Mouse (Mus musculus): Measurements from ENCODE around the gene Tacr1. TPM values are rescaled to one million over a fixed set of nuclear protein-coding genes. Genes with fewer than 3 reads are reported as not detected.
"Not testable (repeated sequence)": the region's sequence is repeated elsewhere in the genome, so short reads cannot be mapped to it uniquely, and the experiment has no call there.

The Tacr1 gene
- 0.10 and 0.20 TPM in 2 replicates for polyA plus RNA-seq (2015; fragmentation: Nextera tagmentation; extraction: Ambion mirVana)

DNA sequence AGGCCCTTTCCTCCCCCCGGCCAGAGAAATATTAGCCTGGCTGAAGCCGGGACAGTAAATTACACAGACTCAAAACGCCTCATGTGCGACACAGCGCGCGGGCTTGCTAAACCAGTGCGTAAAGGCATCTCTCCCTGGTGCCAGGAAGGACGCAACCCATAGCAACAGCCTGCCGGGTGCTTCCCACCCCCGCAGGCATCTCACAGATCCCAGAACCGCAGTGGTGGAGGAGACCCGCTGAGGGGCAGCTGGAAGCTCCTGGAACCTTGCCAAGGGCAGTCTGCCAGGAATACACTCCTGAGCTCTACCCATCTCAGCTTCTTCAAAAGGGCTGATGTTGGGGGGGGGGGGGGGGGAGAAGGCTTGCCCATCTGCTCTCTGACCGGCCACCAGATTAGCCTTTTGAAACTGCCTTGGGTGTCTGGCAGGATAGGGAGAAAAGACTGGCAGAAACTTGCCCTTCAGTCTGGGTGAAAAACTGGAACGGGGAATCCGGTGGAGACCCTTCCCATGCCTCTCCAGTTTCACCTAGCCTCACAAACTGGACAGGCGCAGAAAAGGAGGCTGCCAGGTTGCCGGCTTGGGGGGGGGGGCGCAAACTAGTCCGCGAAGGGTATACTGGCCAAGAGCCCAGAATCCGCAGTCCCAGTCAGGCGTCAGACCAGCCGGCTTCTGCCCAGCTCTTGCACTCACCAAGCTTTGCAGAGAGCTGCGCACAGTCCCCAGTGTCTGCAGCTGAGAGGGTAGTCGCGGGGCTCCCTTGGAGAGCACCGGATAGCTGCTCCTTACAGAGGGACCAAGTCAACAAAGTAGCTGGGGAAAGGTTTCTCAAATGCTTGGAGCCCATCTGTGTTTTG, at the start of gene Tacr1:
Gene Tacr1, plus strand, starts transcription at position 740 of the 857 bp plus-strand sequence.
- peak; percentile 38; the same call in 1 of the 2 replicates for ATAC-seq (ENCODE audit: extremely low read depth, insufficient number of reproducible peaks, low FRiP score, low TSS enrichment)
- peaks cover 69% of the 10 kb centered on the region for H3K27me3 ChIP-seq (replicated peaks)
- peak within 1 kb of the TSS; percentile 61 for H3K9ac ChIP-seq
- H3K36me3 ChIP-seq: no peaks in the 10 kb centered on the region
- H3K4me3 ChIP-seq: peak within 1 kb of the TSS; percentile 46
- no peak within 1 kb of the TSS for H3K27ac ChIP-seq (replicated peaks)
- 1% methylated on average over 28 of the region's 28 CpGs for WGBS
- H3K4me1 ChIP-seq: peaks cover 25% of the 10 kb centered on the region
- H3K4me2 ChIP-seq: peak within 1 kb of the TSS; percentile 83
- no peaks in the 10 kb centered on the region for H3K9me3 ChIP-seq

DNA sequence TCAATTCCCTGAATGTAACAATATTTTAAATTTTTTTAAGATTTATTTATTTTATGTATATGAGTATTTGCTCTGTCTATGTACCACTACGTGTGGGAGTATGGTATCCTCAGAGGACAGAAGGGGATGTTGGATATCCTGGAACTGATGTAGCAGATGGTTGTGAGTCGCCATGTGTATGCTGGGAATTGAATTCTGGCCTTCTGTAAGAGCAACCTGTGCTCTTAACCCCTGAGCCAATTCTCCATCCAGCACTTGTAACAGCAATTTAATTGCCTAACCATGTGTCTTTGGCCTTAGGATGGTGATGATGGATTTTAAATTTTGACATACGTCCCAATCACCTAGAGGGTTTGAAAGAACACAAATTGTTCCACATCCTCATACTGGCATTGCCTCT, 26.0 kb upstream of the Tacr1 start:
- no peak for ATAC-seq (ENCODE audit: extremely low read depth, insufficient number of reproducible peaks, low FRiP score, low TSS enrichment)

GRCm38 (mm10) chr6:82383556-82383955, 18.6 kb upstream of the Tacr1 start:
- ATAC-seq (ENCODE audit: extremely low read depth, insufficient number of reproducible peaks, low FRiP score, low TSS enrichment): no peak
- Histone ChIP-seq H3K9me3 (no peaks in the 10 kb centered on the region), H3K27ac (replicated peaks) (no peak overlapping the region), H3K4me3 (no peak overlapping the region), H3K9ac (no peak overlapping the region), H3K4me2 (no peak overlapping the region), H3K27me3 (replicated peaks) (no peaks in the 10 kb centered on the region), H3K36me3 (no peaks in the 10 kb centered on the region), H3K4me1 (no peaks in the 10 kb centered on the region)
- 75% methylated on average over 5 of the region's 5 CpGs for WGBS

More for the DNA sequence above, 26.0 kb upstream of the Tacr1 start:
- no peak overlapping the region for H3K4me3 ChIP-seq
- no peak overlapping the region for H3K9ac ChIP-seq
- H3K27me3 ChIP-seq (replicated peaks): no peaks in the 10 kb centered on the region
- H3K36me3 ChIP-seq: no peaks in the 10 kb centered on the region
- H3K4me2 ChIP-seq: no peak overlapping the region
- 77% methylated on average over 3 of the region's 3 CpGs for WGBS
- H3K4me1 ChIP-seq: no peaks in the 10 kb centered on the region
- H3K27ac ChIP-seq (replicated peaks): no peak overlapping the region
- no peaks in the 10 kb centered on the region for H3K9me3 ChIP-seq

- WGBS: 2% methylated on average over 34 of the region's 34 CpGs
- Histone ChIP-seq H3K36me3 (no peaks in the 10 kb centered on the region), H3K27ac (replicated peaks) (no peak overlapping the region), H3K4me1 (peaks cover 25% of the 10 kb centered on the region), H3K9me3 (no peaks in the 10 kb centered on the region), H3K4me3 (peak overlapping the region; percentile 46), H3K27me3 (replicated peaks) (peaks cover 69% of the 10 kb centered on the region), H3K4me2 (peak overlapping the region; percentile 83), H3K9ac (peak overlapping the region; percentile 61)
- no peak for ATAC-seq (ENCODE audit: extremely low read depth, insufficient number of reproducible peaks, low FRiP score, low TSS enrichment)
These were observed 664 bp downstream of the Tacr1 start for GRCm38 (mm10) chr6:82402501-82403495.

DNA sequence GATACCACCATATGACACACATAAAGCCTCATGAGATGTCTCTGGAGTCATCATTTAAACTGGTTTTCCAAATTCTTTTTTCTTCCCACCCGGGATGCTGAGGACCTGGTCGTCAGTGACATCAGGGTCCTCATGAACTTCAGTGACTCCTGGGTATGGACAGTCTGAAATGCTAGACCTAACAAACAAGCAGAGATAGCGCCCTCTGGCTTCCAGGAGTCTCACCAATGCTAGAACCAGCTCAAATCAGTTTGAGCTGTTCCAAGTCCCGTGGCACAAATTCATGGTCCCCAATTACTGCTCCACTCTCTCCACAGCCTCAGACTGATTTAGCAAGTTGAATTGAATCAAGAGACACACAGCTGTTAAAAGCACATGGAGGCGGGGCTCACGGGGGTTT, 16.2 kb downstream of the Tacr1 start:
- Histone ChIP-seq H3K4me2 (no peak overlapping the region), H3K27ac (replicated peaks) (no peak overlapping the region), H3K36me3 (no peaks in the 10 kb centered on the region), H3K9ac (no peak overlapping the region), H3K9me3 (no peaks in the 10 kb centered on the region), H3K4me3 (no peak overlapping the region), H3K4me1 (0 out of 2 replicates have a peak, but pooled peaks cover 3% of the 10 kb centered on the region), H3K27me3 (replicated peaks) (no peaks in the 10 kb centered on the region; the same call in 1 of the 2 replicates)
- ATAC-seq (ENCODE audit: extremely low read depth, insufficient number of reproducible peaks, low FRiP score, low TSS enrichment): no peak
- WGBS: 56% methylated on average over 6 of the region's 6 CpGs

DNA sequence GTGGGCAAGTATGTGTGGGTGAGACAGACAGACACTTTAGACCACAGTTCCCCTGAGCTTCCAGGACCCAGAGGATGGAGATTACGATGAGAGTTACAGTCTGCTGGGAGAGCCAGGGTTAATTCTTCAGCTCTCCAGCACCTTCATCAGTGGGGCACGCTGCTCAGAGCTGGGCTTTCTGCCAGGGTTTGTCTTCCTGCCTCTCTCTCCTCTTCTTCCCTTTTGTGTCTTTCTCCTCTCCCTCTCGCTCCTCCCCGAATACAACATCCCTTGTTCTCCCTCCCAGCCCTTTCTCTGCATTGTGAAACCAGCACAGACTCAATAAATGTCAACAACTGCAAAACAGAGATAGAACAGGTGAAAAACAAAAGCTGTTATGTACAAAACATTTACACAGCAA, 18.1 kb downstream of the Tacr1 start:
- H3K27ac ChIP-seq (replicated peaks): no peak overlapping the region

GRCm38 (mm10) chr6:82428890-82429289, 26.8 kb downstream of the Tacr1 start:
- H3K4me3 ChIP-seq: no peak overlapping the region
- H3K9me3 ChIP-seq: peaks cover 9% of the 10 kb centered on the region
- H3K27ac ChIP-seq (replicated peaks): no peak overlapping the region
- H3K9ac ChIP-seq: no peak overlapping the region
- H3K36me3 ChIP-seq: no peaks in the 10 kb centered on the region
- H3K4me2 ChIP-seq: no peak overlapping the region
- no peaks in the 10 kb centered on the region for H3K27me3 ChIP-seq (replicated peaks)
- no peaks in the 10 kb centered on the region for H3K4me1 ChIP-seq
- 51% methylated on average over 6 of the region's 6 CpGs for WGBS
- ATAC-seq (ENCODE audit: extremely low read depth, insufficient number of reproducible peaks, low FRiP score, low TSS enrichment): no peak

More for the DNA sequence above, 18.1 kb downstream of the Tacr1 start:
- H3K4me2 ChIP-seq: no peak overlapping the region
- no peak overlapping the region for H3K4me3 ChIP-seq
- H3K9me3 ChIP-seq: peaks cover 6% of the 10 kb centered on the region
- no peak for ATAC-seq (ENCODE audit: extremely low read depth, insufficient number of reproducible peaks, low FRiP score, low TSS enrichment)
- WGBS: 42% methylated on average over 4 of the region's 4 CpGs
- H3K27me3 ChIP-seq (replicated peaks): no peaks in the 10 kb centered on the region; the same call in 1 of the 2 replicates
- no peaks in the 10 kb centered on the region for H3K36me3 ChIP-seq
- H3K4me1 ChIP-seq: 0 out of 2 replicates have a peak, but pooled peaks cover 3% of the 10 kb centered on the region
- no peak overlapping the region for H3K9ac ChIP-seq

DNA sequence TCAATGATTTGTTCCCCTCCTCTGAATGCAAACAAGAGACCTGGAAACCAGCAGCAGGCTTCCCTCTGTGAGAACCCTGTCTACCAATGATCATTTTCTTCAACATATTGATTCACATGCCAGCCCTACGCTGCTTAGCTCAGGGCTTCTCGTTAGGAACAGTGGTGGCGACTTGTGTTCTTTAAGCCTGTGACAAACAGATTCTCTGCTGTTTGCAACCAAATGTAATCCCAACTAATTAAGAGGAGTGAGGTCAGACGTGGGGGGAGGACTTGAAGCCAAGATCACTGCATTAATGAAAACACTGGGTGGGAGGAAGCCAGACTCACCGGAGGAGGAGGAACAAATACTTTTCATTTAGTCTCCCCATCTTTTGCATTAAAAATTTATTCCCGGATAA, 27.6 kb downstream of the Tacr1 start:
- no peaks in the 10 kb centered on the region for H3K4me1 ChIP-seq
- 60% methylated on average over 6 of the region's 6 CpGs for WGBS

DNA sequence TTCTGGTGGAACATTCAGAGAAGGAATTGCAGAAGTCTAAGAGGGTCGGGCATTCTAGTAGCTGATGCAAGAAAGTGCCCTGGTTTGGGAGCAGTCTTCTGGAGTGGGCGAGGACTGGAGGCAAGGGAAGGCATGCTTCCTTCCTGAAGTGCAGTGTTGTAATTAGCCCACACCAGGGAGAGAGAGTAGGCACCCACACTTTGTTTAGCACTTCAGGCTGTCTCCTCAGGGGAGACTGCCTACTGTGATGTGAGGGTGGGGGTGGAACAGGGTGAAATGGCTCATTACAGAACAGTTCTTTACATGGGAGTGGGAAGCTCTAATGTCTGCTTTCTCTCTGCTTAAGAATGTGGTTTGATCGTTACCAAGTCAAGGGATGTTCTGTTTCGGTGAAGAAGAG, 35.0 kb downstream of the Tacr1 start:
- H3K9ac ChIP-seq: no peak overlapping the region
- H3K4me3 ChIP-seq: no peak overlapping the region
- no peaks in the 10 kb centered on the region for H3K4me1 ChIP-seq
- no peak for ATAC-seq (ENCODE audit: extremely low read depth, insufficient number of reproducible peaks, low FRiP score, low TSS enrichment)
- no peak overlapping the region for H3K27ac ChIP-seq (replicated peaks)
- H3K36me3 ChIP-seq: no peaks in the 10 kb centered on the region
- H3K9me3 ChIP-seq: no peaks in the 10 kb centered on the region
- 64% methylated on average over 4 of the region's 4 CpGs for WGBS
- no peak overlapping the region for H3K4me2 ChIP-seq
- H3K27me3 ChIP-seq (replicated peaks): no peaks in the 10 kb centered on the region

More for the DNA sequence above, 27.6 kb downstream of the Tacr1 start:
- no peaks in the 10 kb centered on the region for H3K27me3 ChIP-seq (replicated peaks)
- peaks cover 6% of the 10 kb centered on the region; the same call in 1 of the 2 replicates for H3K9me3 ChIP-seq
- no peak overlapping the region for H3K4me2 ChIP-seq
- H3K36me3 ChIP-seq: no peaks in the 10 kb centered on the region
- H3K9ac ChIP-seq: no peak overlapping the region
- ATAC-seq (ENCODE audit: extremely low read depth, insufficient number of reproducible peaks, low FRiP score, low TSS enrichment): no peak
- no peak overlapping the region for H3K4me3 ChIP-seq
- H3K27ac ChIP-seq (replicated peaks): no peak overlapping the region

GRCm38 (mm10) chr6:82452206-82453095, 50.3 kb downstream of the Tacr1 start:
- H3K4me2 ChIP-seq; H3K27ac ChIP-seq (replicated peaks); H3K9ac ChIP-seq; H3K9me3 ChIP-seq; H3K36me3 ChIP-seq; H3K4me3 ChIP-seq; ATAC-seq (ENCODE audit: extremely low read depth, insufficient number of reproducible peaks, low FRiP score, low TSS enrichment); H3K4me1 ChIP-seq; H3K27me3 ChIP-seq (replicated peaks): not testable (repeated sequence)
- 69% methylated on average over 8 of the region's 8 CpGs for WGBS
